Mouse (Mus musculus): ENCODE measurements around the gene Csrnp1.

DNA sequence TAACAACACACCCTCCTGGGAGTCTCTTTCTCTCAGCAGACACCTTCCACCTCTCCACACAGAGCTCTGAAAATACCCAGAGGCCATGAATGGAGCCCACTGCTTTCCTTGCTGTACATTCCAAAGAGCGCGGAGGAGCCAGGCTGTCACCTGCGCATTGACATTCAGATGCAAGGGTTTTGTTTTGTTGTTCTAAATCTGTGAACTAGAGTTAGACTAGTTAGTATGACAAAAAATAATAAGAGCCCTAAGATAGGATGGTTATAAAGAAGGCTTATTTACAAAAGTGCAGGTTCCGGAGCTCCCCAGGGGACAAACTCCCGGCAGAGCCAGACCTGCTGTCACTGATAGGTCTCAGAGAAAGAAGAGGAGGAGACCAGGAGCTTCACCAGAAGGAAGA lies 6.9 kb upstream of the Csrnp1 start:
- TF ChIP-seq CTCF (IDR thresholded peaks at IDR 0.05; ENCODE audit: extremely low read depth, insufficient read depth, insufficient read length, insufficient replicate concordance) (no peak), POLR2A (IDR thresholded peaks at IDR 0.05; ENCODE audit: low read depth, low read length) (no peak)
